Mouse (Mus musculus) CD8-positive naive resting alpha-beta T cell, adult 2 months (primary cell): ENCODE measurements around the gene Ptchd3.
A peak's percentile ranks its signal among the peaks of the same experiment; 100 is the strongest.

Experiments used
- DNase-seq, 2 experiments: peaks; one replicate each; pipeline ENCODE4 v3.0.0; 2022; ENCODE audit warnings: low read depth in 2 of 2, low spot score in 2 of 2

The Ptchd3 gene

GRCm38 (mm10) chr11:121829947-121830346 lies at the start of gene Ptchd3:
TSS of gene Ptchd3 (plus strand) at chr11:121830247.
- DNase-seq, result no peak

- no peak for DNase-seq
Observed at GRCm38 (mm10) chr11:121781831-121782230, 48.2 kb upstream of the Ptchd3 start.

GRCm38 (mm10) chr11:121787456-121787855 lies 42.6 kb upstream of the Ptchd3 start:
- DNase-seq, result no peak

- no peak for DNase-seq
Observed at GRCm38 (mm10) chr11:121789566-121789965, 40.5 kb upstream of the Ptchd3 start.

- DNase-seq, result no peak
Observed at GRCm38 (mm10) chr11:121790671-121791094, 39.4 kb upstream of the Ptchd3 start.

GRCm38 (mm10) chr11:121791446-121791845 lies 38.6 kb upstream of the Ptchd3 start:
- no peak for DNase-seq

- DNase-seq, result no peak
Observed at GRCm38 (mm10) chr11:121791991-121792390, 38.1 kb upstream of the Ptchd3 start.

GRCm38 (mm10) chr11:121793530-121793929 lies 36.5 kb upstream of the Ptchd3 start:
- no peak for DNase-seq

- no peak for DNase-seq
Observed at GRCm38 (mm10) chr11:121794186-121794585, 35.9 kb upstream of the Ptchd3 start.

GRCm38 (mm10) chr11:121794591-121795199 lies 35.4 kb upstream of the Ptchd3 start:
- DNase-seq, result no peak

GRCm38 (mm10) chr11:121795978-121796377 lies 34.1 kb upstream of the Ptchd3 start:
- no peak for DNase-seq

GRCm38 (mm10) chr11:121798591-121798990 lies 31.5 kb upstream of the Ptchd3 start:
- no peak for DNase-seq

- DNase-seq, result no peak
Observed at GRCm38 (mm10) chr11:121799746-121800299, 30.2 kb upstream of the Ptchd3 start.

- no peak for DNase-seq
Observed at GRCm38 (mm10) chr11:121802743-121803142, 27.3 kb upstream of the Ptchd3 start.

GRCm38 (mm10) chr11:121804258-121805027 lies 25.6 kb upstream of the Ptchd3 start:
- DNase-seq, result no peak

GRCm38 (mm10) chr11:121808204-121808852 lies 21.7 kb upstream of the Ptchd3 start:
- peak; percentile 67 to 78 for DNase-seq

- DNase-seq, result no peak
Observed at GRCm38 (mm10) chr11:121808866-121809265, 21.2 kb upstream of the Ptchd3 start.

GRCm38 (mm10) chr11:121845923-121846322 lies 15.9 kb downstream of the Ptchd3 start:
- DNase-seq, result no peak

GRCm38 (mm10) chr11:121847790-121848299 lies 17.8 kb downstream of the Ptchd3 start:
- peak; percentile 41 to 54 for DNase-seq
